Mouse (Mus musculus) liver, embryonic 11.5 days (tissue): Measurements from ENCODE around the gene Tmem164. TPM values are rescaled to one million over a fixed set of nuclear protein-coding genes. Genes with fewer than 3 reads are reported as not detected.

Experiments used
- ATAC-seq: fragments of 200-750 bp; cut with Nextera tagmentation; replicated peaks from 2 replicates; pipeline ENCODE4 v1.8.0; 2017; ENCODE audit warnings: moderate number of reproducible peaks, mild to moderate bottlenecking, moderate TSS enrichment, moderate library complexity; ENCODE audit not compliant: low FRiP score
- DNase-seq: peaks from one replicate; pipeline ENCODE4 v3.0.0-alpha.2; 2017; ENCODE audit warnings: low spot score
- H3K27ac ChIP-seq: fragments of 300-500 bp; sonication (generic); 2 replicates; pipeline ENCODE4 v1.5.1; 2014; ENCODE audit warnings: mild to moderate bottlenecking, low read depth, low read length, control low read depth
- H3K27me3 ChIP-seq: fragments of 300-500 bp; sonication (generic); replicated peaks from 2 replicates; pipeline ENCODE4 v1.6.1; 2014; ENCODE audit warnings: low read length, mixed read lengths; ENCODE audit not compliant: control insufficient read depth, insufficient read depth
- H3K36me3 ChIP-seq: fragments of 300-500 bp; sonication (generic); 2 replicates; pipeline ENCODE4 v1.6.1; 2014; ENCODE audit warnings: mild to moderate bottlenecking, low read length, moderate library complexity, mixed read lengths; ENCODE audit not compliant: control insufficient read depth, insufficient read depth
- H3K4me1 ChIP-seq: fragments of 300-500 bp; sonication (generic); replicated peaks from 2 replicates; pipeline ENCODE4 v1.6.1; 2014; ENCODE audit warnings: low read length, mixed read lengths; ENCODE audit not compliant: control insufficient read depth, insufficient read depth
- H3K4me2 ChIP-seq: fragments of 300-500 bp; sonication (generic); 2 replicates; pipeline ENCODE4 v1.6.1; 2014; ENCODE audit warnings: mild to moderate bottlenecking, control low read depth, moderate library complexity
- H3K4me3 ChIP-seq: fragments of 300-500 bp; sonication (generic); 2 replicates; pipeline ENCODE4 v1.5.1; 2014; ENCODE audit warnings: low read depth, low read length, control low read depth
- H3K9ac ChIP-seq: fragments of 300-500 bp; sonication (generic); 2 replicates; pipeline ENCODE4 v1.6.1; 2014; ENCODE audit warnings: low read depth, low read length, control low read depth
- H3K9me3 ChIP-seq: fragments of 300-500 bp; sonication (generic); 2 replicates; pipeline ENCODE4 v1.6.1; 2016; ENCODE audit warnings: low read length, inconsistent platforms, mixed read lengths; ENCODE audit not compliant: control insufficient read depth
- WGBS: fragments of 180-500 bp; shearing (Covaris S2); extraction: QIAGEN DNeasy Blood & Tissue Kit; methylation state at CpG from one replicate; pipeline ENCODE4 v1.1.7; 2014; 5-methylcytosine and 5-hydroxymethylcytosine counted together
- polyA plus RNA-seq: library from polyadenylated mRNA; unstranded; fragments of >200 nt; fragmentation: Nextera tagmentation; extraction: Ambion mirVana; gene quantifications from 2 replicates; pipeline ENCODE4 v1.2.1, GENCODE M21; 2014

The Tmem164 gene
- polyA plus RNA-seq, 1 experiment from 2014 or later, result 43.8 TPM

DNA sequence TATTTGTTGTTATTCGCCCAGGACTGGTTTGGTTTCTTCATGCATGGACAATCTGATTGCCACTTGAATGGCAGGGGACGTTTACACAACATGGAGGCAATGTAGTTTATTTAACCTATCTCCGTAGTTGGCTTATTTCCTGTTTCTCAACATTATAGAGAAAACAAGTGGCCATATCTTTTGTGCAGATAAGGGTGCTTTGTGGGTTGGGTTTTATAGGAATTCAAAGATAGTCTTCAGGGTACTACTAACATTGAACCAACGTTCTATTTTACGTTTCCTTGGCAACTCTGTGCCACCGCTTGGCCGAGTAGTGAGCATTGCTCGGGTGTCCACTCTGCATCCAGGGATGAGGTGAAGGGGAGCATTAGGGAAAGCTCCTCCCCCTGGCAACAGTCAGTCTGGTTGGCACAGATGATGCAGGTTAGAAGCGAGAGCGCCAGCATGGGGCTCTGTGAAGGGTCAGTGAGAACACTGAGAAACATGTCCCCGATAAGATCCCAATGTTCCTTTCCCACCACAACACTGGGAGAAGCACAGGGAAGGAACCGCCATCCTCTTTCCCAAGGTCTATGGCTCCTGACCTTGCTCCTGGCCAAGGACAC, 148.8 kb downstream of the Tmem164 start:
- Histone ChIP-seq H3K27me3 (no peaks in the 10 kb centered on the region), H3K9ac (no peak overlapping the region), H3K4me1 (no peaks in the 10 kb centered on the region), H3K4me3 (no peak overlapping the region), H3K27ac (no peak overlapping the region), H3K9me3 (no peaks in the 10 kb centered on the region), H3K36me3 (no peaks in the 10 kb centered on the region; the same call in 1 of the 2 replicates), H3K4me2 (no peak overlapping the region)
- 76% methylated on average over 12 of the region's 12 CpGs for WGBS
- ATAC-seq (0 out of 2 replicates have a peak, but pooled peaks have one; percentile 20), DNase-seq (no peak)

DNA sequence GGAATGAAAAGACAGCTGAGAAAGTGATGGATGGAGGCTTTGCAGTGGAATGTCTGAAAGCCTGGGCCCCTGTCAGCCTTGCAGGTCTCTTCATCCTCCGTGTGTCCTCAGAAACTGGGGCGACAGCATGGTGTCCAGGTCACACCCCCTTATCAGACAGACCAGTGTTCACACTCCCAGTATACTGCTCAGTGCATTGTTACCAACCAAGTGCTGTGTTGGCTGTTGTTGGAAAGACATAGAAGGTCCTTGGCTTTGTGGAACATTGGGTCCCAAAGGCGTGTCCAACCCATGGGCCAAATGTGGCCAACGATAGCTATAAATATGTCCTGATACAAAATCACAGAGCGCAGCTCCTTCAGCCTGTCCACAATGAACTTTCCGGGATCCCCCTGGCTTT, 149.4 kb downstream of the Tmem164 start:
- Histone ChIP-seq H3K4me3 (no peak overlapping the region), H3K4me2 (no peak overlapping the region), H3K27me3 (no peaks in the 10 kb centered on the region), H3K9me3 (no peaks in the 10 kb centered on the region), H3K4me1 (no peaks in the 10 kb centered on the region), H3K36me3 (no peaks in the 10 kb centered on the region; the same call in 1 of the 2 replicates), H3K9ac (no peak overlapping the region), H3K27ac (no peak overlapping the region)
- whole genome bisulfite sequencing, result 93% methylated on average over 6 of the region's 6 CpGs
- no peak for DNase-seq
- ATAC-seq, result no peak

DNA sequence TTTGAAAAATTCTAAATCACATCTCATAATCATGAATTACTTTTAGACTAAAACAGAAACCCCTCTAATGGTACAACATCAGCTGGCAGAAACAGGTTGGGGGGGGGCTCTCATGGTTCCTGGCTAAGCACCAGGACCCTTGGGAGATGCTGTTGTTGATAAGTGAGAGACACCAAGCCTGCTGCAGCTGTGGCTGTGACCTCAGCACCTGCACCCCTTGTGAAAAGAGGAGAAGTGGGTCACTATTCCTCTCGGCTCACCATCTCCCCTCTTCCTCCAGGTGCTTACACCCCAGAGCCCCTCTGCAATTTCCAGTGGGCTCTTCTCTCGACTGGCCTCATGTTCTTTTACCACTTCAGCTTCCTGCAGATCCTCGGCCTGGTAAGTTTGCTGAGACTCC, 151.0 kb downstream of the Tmem164 start:
- DNase-seq, result no peak
- H3K4me3 ChIP-seq, result no peak overlapping the region
- H3K27ac ChIP-seq, result no peak overlapping the region
- 74% methylated on average over 3 of the region's 3 CpGs for WGBS
- H3K36me3 ChIP-seq, result no peaks in the 10 kb centered on the region; the same call in 1 of the 2 replicates
- no peaks in the 10 kb centered on the region for H3K27me3 ChIP-seq
- no peak overlapping the region for H3K9ac ChIP-seq
- no peaks in the 10 kb centered on the region for H3K9me3 ChIP-seq
- H3K4me1 ChIP-seq, result no peaks in the 10 kb centered on the region
- ATAC-seq, result no peak
- no peak overlapping the region for H3K4me2 ChIP-seq

DNA sequence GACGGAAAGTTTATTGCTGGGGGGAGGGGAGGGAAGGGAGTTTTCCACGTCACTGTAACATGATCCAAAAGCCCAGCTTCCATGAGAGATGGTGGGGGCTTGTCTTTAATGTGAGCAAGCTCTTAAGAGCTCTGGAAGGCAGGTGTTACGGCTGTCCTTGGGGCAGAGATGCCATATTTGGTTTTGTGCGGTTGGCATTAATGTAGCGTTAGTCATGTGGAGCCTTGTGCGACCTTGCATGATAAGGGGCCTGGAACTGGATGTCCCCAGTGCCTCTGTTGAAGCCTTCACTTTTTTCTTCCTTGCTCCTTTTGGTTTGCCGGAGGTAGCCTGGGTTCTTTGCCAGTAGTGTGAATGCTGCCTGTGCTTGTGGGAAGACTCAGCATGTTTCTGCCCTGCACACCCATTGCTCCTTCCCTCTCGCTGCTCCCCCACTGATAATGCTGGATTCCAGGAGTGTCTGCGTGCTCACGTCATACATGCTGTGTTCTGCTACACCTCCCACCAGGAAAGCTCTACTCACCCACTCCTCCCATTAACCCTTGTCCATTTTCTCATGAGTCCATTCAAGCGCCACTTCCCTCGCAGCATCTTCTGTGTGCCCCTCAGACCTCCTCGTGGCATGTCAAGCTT, 152.1 kb downstream of the Tmem164 start:
- no peak for DNase-seq
- no peaks in the 10 kb centered on the region for H3K27me3 ChIP-seq
- no peak for ATAC-seq
- H3K4me1 ChIP-seq, result no peaks in the 10 kb centered on the region
- H3K4me2 ChIP-seq, result no peak overlapping the region
- H3K9ac ChIP-seq, result no peak overlapping the region
- no peak overlapping the region for H3K4me3 ChIP-seq
- no peaks in the 10 kb centered on the region for H3K9me3 ChIP-seq
- H3K36me3 ChIP-seq, result no peaks in the 10 kb centered on the region; the same call in 1 of the 2 replicates
- 80% methylated on average over 13 of the region's 13 CpGs for WGBS
- no peak overlapping the region for H3K27ac ChIP-seq

DNA sequence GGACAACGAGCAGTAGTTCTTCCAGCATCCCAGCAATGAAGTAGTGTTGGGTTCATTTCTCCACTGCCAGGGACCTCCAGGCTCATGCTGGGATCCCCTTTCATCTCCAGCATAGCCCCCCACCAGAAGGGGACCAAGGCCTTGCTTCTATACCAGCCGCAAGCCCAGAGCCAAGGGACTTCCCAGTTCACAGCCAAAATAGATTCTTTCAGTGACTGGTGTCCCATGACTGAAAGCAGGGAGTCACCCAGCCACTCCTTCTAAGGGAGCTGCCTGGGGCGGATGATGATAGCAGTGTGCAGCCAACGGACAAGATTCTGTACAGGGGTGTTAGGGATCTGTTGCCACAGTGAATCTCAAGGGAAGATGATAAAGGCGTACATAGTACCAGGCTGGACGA, 153.6 kb downstream of the Tmem164 start:
- WGBS, result 90% methylated on average over 6 of the region's 6 CpGs

DNA sequence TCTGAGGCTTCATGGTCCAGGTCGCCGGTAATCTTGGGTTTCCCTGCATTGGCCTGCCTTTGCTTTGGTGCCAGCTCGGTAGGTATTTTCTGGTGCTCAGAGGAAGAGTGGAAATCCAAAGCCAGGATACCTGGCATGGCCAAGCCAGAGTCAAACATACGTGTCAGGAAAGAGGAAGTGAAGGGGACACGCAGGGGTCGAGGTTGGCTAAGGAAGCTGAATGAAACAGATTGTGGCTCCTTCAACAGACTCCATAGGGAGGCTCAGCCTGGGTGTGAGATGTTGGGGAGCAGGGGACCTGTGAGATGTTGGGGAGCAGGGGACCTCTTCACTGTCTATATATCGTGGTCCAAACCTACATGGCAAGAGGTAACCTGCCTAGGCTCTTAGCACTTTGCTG, 155.2 kb downstream of the Tmem164 start:
- no peaks in the 10 kb centered on the region for H3K27me3 ChIP-seq
- no peak for ATAC-seq
- no peaks in the 10 kb centered on the region; the same call in 1 of the 2 replicates for H3K36me3 ChIP-seq
- H3K27ac ChIP-seq, result no peak overlapping the region
- H3K9me3 ChIP-seq, result no peaks in the 10 kb centered on the region
- no peak for DNase-seq
- no peak overlapping the region for H3K9ac ChIP-seq
- no peaks in the 10 kb centered on the region for H3K4me1 ChIP-seq
- WGBS, result 79% methylated on average over 7 of the region's 7 CpGs
- no peak overlapping the region for H3K4me3 ChIP-seq
- no peak overlapping the region for H3K4me2 ChIP-seq

More for the DNA sequence above, 153.6 kb downstream of the Tmem164 start:
- no peak for DNase-seq
- H3K4me3 ChIP-seq, result no peak overlapping the region
- no peak overlapping the region for H3K27ac ChIP-seq
- no peak overlapping the region for H3K4me2 ChIP-seq
- no peaks in the 10 kb centered on the region for H3K27me3 ChIP-seq
- no peaks in the 10 kb centered on the region; the same call in 1 of the 2 replicates for H3K36me3 ChIP-seq
- H3K4me1 ChIP-seq, result no peaks in the 10 kb centered on the region
- ATAC-seq, result no peak
- H3K9me3 ChIP-seq, result no peaks in the 10 kb centered on the region
- no peak overlapping the region for H3K9ac ChIP-seq

DNA sequence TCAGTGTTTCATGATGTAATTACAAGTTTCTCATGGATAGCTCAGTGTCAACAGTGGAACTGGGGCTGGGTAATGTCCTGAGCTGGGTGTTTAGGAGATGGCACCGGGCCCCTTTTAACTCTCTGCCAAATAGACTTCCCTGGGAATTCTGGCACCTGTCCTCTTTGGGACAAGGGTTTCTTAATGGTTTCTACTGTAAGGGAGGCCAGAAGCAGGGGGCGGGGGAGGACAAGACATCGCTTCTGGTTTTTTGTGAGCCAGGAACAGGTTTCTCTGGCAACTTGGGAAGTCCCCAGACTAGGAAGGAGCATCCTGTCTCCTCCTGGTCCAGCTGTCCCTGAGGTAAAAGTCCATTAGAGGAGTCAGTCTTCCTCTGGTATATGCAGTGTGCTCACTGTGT, 156.1 kb downstream of the Tmem164 start:
- WGBS, result 92% methylated on average over 3 of the region's 3 CpGs
- DNase-seq (no peak), ATAC-seq (no peak)
- Histone ChIP-seq H3K27me3 (no peaks in the 10 kb centered on the region), H3K4me3 (no peak overlapping the region), H3K4me2 (no peak overlapping the region), H3K36me3 (no peaks in the 10 kb centered on the region; the same call in 1 of the 2 replicates), H3K27ac (no peak overlapping the region), H3K4me1 (no peaks in the 10 kb centered on the region), H3K9me3 (no peaks in the 10 kb centered on the region), H3K9ac (no peak overlapping the region)

DNA sequence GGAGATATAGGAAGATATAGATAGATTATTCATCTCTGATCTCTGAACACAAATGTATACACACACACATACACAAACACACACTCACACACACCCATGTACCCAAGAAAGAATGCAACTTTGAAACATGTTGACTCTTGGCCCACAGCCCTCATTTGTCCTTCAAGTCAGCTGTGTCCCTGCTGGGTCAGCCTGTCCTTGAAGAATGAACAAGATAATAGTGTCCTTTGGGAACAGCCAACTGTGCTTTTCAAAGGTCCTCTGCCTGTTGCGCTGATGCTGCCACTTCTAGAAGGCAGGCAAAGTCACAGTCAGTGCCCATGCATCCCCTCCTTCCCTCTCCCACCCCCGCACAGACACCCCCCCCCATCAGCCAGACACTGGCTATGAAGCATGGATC, 157.6 kb downstream of the Tmem164 start:
- no peak for DNase-seq
- H3K9ac ChIP-seq, result no peak overlapping the region
- no peaks in the 10 kb centered on the region for H3K27me3 ChIP-seq
- H3K36me3 ChIP-seq, result no peaks in the 10 kb centered on the region; the same call in 1 of the 2 replicates
- no peak for ATAC-seq
- no peak overlapping the region for H3K4me3 ChIP-seq
- H3K27ac ChIP-seq, result no peak overlapping the region
- no peak overlapping the region for H3K4me2 ChIP-seq
- no peaks in the 10 kb centered on the region for H3K9me3 ChIP-seq
- no peaks in the 10 kb centered on the region for H3K4me1 ChIP-seq
- 72% methylated on average over 2 of the region's 2 CpGs for WGBS

DNA sequence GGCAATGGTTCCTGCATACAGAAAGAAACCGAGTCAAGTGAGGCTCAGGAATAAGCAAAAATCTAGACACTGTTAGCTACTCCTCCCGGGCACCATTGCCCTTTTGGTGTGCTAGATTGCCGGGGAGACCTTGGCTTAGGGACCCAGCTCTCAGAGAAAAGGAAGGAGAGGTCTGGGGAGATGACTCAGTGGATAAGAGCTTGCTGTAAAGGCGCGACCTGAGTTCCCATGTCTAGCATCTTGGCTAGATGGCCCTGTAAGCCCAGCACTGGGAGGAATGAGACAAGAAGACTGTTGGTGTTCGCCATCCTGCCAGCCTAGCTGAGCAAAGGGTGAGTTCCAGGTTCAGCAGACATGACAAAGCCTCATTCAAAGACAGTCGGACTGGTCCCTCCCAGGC, 158.2 kb downstream of the Tmem164 start:
- ATAC-seq (no peak; the same call in 1 of the 2 replicates), DNase-seq (no peak)
- H3K27me3 ChIP-seq, result no peaks in the 10 kb centered on the region
- no peak overlapping the region for H3K4me2 ChIP-seq
- 75% methylated on average over 7 of the region's 7 CpGs for WGBS
- no peaks in the 10 kb centered on the region for H3K9me3 ChIP-seq
- H3K4me3 ChIP-seq, result no peak overlapping the region
- H3K4me1 ChIP-seq, result no peaks in the 10 kb centered on the region
- H3K9ac ChIP-seq, result no peak overlapping the region
- no peak overlapping the region for H3K27ac ChIP-seq
- H3K36me3 ChIP-seq, result no peaks in the 10 kb centered on the region; the same call in 1 of the 2 replicates
